Comparison of ENCODE assay signal across 8 mouse cellular contexts in genomic region chr13:85288574-85288842, GRCm38 (mm10). TPM values are rescaled to one million over a fixed set of nuclear protein-coding genes. Genes with fewer than 3 reads are reported as not detected.
DNase-seq lines count a peak whose midpoint lies in the region; ATAC-seq lines count a peak whose summit lies in the region.

No protein-coding gene starts in this region.

- peak; percentile 12 for ATAC-seq in cerebellum, adult (ENCODE audit: insufficient number of reproducible peaks, low FRiP score, low TSS enrichment)
- peak; percentile 13; the same call in 1 of the 2 replicates for ATAC-seq in neural tube, embryonic 11.5 days (ENCODE audit: insufficient read depth, low FRiP score, low TSS enrichment)
- 0 out of 2 replicates have a peak, but pooled peaks have one; percentile 0 for ATAC-seq in limb, embryonic 11.5 days (ENCODE audit: insufficient number of reproducible peaks, low FRiP score, low TSS enrichment, low read depth)
- ATAC-seq in stomach, embryonic 14.5 days (ENCODE audit: insufficient number of reproducible peaks, insufficient read depth, low FRiP score, low read depth) = no peak

- peak overlapping the region; percentile 76 for H3K9ac ChIP-seq in neural tube, embryonic 11.5 days (ENCODE audit: low read length)
- H3K9ac ChIP-seq in limb, embryonic 11.5 days (ENCODE audit: low read length) = peak overlapping the region; percentile 93
- peak overlapping the region; percentile 98 for H3K9ac ChIP-seq in stomach, embryonic 14.5 days (replicated peaks; ENCODE audit: low read depth, low read length)

- no peaks in the 10 kb centered on the region for H3K27me3 ChIP-seq in neural tube, embryonic 11.5 days (ENCODE audit: control insufficient read depth, insufficient read depth, low read length)
- no peaks in the 10 kb centered on the region for H3K27me3 ChIP-seq in limb, embryonic 11.5 days (ENCODE audit: control insufficient read depth, insufficient read depth, low read length)
- no peaks in the 10 kb centered on the region for H3K27me3 ChIP-seq in stomach, embryonic 14.5 days (ENCODE audit: control insufficient read depth, insufficient read depth, low read length)

- H3K4me3 ChIP-seq in neural tube, embryonic 11.5 days (ENCODE audit: low read depth, low read length) = peak overlapping the region; percentile 91
- H3K4me3 ChIP-seq in limb, embryonic 11.5 days (ENCODE audit: low read depth, low read length) = peak overlapping the region; percentile 64
- peak overlapping the region; percentile 93 for H3K4me3 ChIP-seq in stomach, embryonic 14.5 days (ENCODE audit: low read depth, low read length)

- H3K36me3 ChIP-seq in neural tube, embryonic 11.5 days (ENCODE audit: control insufficient read depth, insufficient read depth, low read length) = no peaks in the 10 kb centered on the region
- H3K36me3 ChIP-seq in limb, embryonic 11.5 days (ENCODE audit: control insufficient read depth, insufficient read depth, low read length) = no peaks in the 10 kb centered on the region
- H3K36me3 ChIP-seq in stomach, embryonic 14.5 days (ENCODE audit: control insufficient read depth, insufficient read depth, low read length) = no peaks in the 10 kb centered on the region

- peak overlapping the region; percentile 93 for H3K27ac ChIP-seq in neural tube, embryonic 11.5 days (ENCODE audit: low read depth, low read length)
- H3K27ac ChIP-seq in limb, embryonic 11.5 days (replicated peaks; ENCODE audit: low read depth, low read length) = peak overlapping the region; percentile 99
- H3K27ac ChIP-seq in stomach, embryonic 14.5 days (ENCODE audit: low read length) = peak overlapping the region; percentile 99

- H3K4me1 ChIP-seq in neural tube, embryonic 11.5 days (ENCODE audit: control insufficient read depth, insufficient read depth, low read length) = no peaks in the 10 kb centered on the region
- no peaks in the 10 kb centered on the region for H3K4me1 ChIP-seq in limb, embryonic 11.5 days (ENCODE audit: control insufficient read depth, insufficient read depth, low read length)
- H3K4me1 ChIP-seq in stomach, embryonic 14.5 days (ENCODE audit: control insufficient read depth, insufficient read depth, low read length) = no peaks in the 10 kb centered on the region

- no peak for DNase-seq in cerebellum, adult 9-10 months
- no peak for DNase-seq in neural tube, embryonic 11.5 days (ENCODE audit: low spot score)
- no peak for DNase-seq in neural tube, embryonic 10.5 days (ENCODE audit: extremely low spot score, low spot score)
- no peak for DNase-seq in limb, embryonic 11.5 days (ENCODE audit: low spot score)
- no peak for DNase-seq in gastrocnemius, postnatal 4 days (ENCODE audit: low spot score in 2 of 2)
- no peak for DNase-seq in embryo, embryonic 10.5 days (ENCODE audit: low spot score)

- H3K9me3 ChIP-seq in neural tube, embryonic 11.5 days (ENCODE audit: control insufficient read depth, low read length) = no peaks in the 10 kb centered on the region
- H3K9me3 ChIP-seq in limb, embryonic 11.5 days (ENCODE audit: control insufficient read depth, low read length) = no peaks in the 10 kb centered on the region
- no peaks in the 10 kb centered on the region for H3K9me3 ChIP-seq in stomach, embryonic 14.5 days (ENCODE audit: control insufficient read depth, low read depth, low read length)

- H3K4me2 ChIP-seq in neural tube, embryonic 11.5 days (ENCODE audit: low read depth) = peak overlapping the region; percentile 68
- peak overlapping the region; percentile 64 for H3K4me2 ChIP-seq in limb, embryonic 11.5 days (ENCODE audit: low read depth, severe bottlenecking)
- H3K4me2 ChIP-seq in stomach, embryonic 14.5 days (replicated peaks; ENCODE audit: low read depth, low read length) = peak overlapping the region; percentile 54

- 0% methylated on average over 20 of the region's 35 CpGs for WGBS in neural tube, embryonic 11.5 days
- 1% methylated on average over 12 of the region's 35 CpGs for WGBS in limb, embryonic 11.5 days
- WGBS in stomach, embryonic 14.5 days = 0% methylated on average over 18 of the region's 35 CpGs

RNA-seq across cellular contexts. Expression of gene Rasa1, which starts 0.4 kb away (rescaled TPM):
- 57.0 and 63.0 TPM in 2 replicates for polyA plus RNA-seq in neural tube, embryonic 11.5 days (2014; fragmentation: Nextera tagmentation; extraction: Ambion mirVana)
- polyA plus RNA-seq in limb, embryonic 11.5 days (2014; fragmentation: Nextera tagmentation; extraction: Ambion mirVana) = 48.9 and 64.8 TPM in 2 replicates
- 65.9 and 72.5 TPM in 2 replicates for polyA plus RNA-seq in stomach, embryonic 14.5 days (2014; fragmentation: Nextera tagmentation; extraction: Ambion mirVana)
- total RNA-seq in gastrocnemius, postnatal 4 days (2021) = 10 to 100 TPM; 33.7 to 39.7 TPM
